Mouse (Mus musculus): ENCODE results near the gene Ints11.

The Ints11 gene

DNA sequence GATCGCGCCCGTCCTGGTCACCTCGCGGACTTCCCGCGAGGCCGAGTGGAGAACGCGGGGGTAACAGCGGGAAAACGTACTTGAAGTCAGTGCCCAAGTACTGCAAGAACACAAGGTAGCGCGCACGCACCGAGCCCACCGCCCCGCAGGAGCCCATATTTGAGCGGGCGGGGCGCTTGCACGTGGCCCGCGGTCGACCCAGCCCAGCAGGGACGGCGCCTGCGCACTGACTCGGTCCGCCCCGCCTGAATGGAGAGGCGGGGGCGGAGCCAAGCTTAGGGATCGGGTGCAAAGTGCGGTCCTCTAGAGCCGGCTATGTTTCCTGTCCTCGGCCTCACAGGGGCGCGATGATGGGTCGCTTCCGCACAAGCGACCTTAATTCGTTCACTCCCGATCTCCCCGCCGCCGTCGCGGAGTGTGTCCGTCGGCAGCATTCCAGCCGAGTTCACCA is 22.2 kb downstream of the Ints11 start, which contains the start of the genes Pusl1 and Acap3:
Gene Pusl1 (minus strand): TSS at position 231 of the 451 bp plus-strand sequence.
Gene Acap3 (plus strand): TSS at position 272 of the 451 bp plus-strand sequence.
- peak; percentile 89 for DNase-seq (ENCODE audit: extremely low read depth, insufficient read length, low spot score)

DNA sequence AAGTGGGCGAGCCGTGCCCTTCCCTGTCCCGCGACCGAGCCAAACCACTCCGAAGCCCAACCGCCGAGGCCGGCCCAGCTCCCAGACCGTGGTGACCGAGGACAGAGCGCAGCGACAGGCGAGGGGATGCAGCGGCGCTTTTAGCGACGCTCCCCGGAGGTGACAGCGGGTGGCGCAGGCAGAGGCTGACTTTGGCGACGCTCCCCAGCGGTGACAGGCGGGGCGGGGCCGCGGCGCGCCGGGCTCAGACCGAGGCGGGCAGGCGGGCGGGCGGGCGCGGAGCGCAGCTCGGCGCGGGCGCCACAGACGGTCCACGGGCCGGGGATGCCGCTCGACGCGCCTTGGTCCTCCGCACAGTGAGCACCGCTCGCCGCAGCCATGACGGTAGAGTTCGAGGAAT is 22.7 kb downstream of the Ints11 start:
- DNase-seq (ENCODE audit: extremely low read depth, insufficient read length, low spot score) = peak; percentile 80

DNA sequence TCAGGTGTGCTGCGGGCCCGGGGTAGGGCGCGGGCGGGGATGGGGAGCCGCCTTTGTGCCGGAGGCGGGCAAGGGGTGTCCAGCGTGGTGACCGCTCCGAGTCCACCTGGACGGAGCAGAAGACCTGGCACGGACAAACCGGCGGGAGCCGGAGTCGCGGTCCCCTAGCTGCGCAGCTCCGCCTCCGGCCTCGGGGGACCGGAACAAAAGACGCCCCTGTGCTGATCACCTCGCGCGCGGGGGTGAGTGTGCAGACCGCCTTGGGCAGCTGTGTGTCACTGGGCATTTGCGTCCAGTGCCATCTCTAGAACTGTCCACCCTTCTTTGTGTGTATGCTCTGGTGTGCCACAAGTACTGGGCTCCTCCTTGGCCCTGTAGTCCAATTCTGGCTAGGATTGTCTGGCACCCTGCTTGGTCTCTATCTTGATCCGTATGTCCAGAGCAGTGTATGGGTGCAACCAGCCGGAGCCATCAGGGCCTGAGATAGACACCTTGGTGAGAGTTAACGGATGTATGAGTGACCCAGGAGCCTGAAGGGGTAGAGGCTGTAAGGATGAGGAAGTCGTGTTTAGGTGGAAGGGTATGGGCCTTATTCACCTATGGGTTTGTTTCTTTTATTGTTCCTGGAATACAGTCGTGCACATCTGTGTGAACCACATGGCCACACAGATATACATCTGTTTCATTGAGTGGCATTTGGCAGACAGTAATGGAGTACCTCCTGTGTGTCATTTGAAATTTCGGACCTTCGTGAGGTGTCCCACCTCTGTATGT is 23.3 kb downstream of the Ints11 start:
- DNase-seq (ENCODE audit: extremely low read depth, insufficient read length, low spot score) = peak; percentile 61

DNA sequence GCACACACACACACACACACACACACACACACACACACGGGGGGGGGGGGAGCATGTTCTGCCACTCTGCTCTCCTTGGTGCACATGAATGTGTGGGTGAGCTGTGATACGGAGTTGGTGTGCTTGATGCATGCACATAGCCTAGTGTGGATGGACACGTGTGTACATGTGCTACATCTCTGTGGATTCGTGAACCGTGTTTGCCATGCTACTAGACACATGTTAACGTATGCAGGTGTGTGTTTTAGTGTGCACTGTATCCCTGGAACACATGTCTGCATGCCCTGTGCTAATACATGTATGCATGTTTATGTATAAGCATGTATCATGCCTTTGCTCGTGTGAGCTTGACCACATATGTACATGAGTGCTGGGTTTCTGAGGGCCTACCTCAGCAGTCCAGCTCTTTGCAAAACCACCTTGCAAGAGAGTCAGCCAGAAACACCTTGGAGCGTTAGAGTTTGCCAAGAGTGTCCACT is 23.9 kb downstream of the Ints11 start:
- no peak for DNase-seq (ENCODE audit: extremely low read depth, insufficient read length, low spot score)

DNA sequence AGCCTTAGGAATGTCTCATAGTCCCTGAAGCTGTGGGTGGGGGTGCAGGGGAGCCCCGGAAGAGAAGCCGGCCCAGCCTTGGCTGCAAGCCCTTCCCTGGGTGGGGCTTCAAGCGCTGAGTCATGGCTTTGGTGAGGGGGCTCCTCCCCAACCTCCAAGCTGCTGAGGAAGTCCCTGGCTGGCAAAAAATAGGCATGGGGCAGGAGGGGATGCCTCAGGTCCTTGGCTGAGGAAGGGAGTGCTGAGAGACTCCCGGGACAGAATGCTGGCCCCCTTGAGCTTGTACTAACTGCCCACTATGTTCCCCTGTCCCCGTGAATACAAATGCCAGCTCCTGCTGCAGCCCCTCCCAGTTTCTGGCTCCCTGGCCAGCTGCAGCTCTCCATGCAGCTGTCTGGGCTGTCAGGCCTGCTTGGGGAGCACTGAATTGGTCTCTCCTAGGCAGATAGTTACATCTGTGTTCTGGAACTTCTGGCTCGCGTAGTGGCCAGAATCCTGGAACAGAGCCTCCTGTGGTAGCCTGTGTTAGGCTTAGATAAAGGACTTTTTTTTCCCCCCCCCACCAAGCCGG is 25.1 kb downstream of the Ints11 start:
- DNase-seq (ENCODE audit: extremely low read depth, insufficient read length, low spot score) = peak; percentile 81

DNA sequence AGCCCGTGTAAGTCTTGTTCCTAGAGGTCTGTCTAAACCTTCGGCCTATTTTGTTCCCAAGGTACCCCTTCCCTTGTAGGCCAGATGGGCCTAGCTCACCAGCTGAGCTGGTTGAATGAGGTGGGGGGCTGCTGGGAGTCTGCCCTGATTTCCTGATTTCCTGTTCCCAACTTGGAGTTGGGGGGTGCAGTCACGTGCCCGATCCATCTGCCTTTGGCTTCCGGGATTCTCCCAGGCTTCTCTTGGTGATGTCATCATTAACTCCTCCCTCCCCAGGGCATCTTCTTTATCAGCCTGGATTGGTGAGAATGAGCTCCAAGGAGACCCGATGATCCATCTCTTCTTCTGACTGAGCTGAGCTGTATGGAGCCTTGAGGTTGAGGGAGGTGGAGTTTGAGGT is 25.9 kb downstream of the Ints11 start:
- no peak for DNase-seq (ENCODE audit: extremely low read depth, insufficient read length, low spot score)

DNA sequence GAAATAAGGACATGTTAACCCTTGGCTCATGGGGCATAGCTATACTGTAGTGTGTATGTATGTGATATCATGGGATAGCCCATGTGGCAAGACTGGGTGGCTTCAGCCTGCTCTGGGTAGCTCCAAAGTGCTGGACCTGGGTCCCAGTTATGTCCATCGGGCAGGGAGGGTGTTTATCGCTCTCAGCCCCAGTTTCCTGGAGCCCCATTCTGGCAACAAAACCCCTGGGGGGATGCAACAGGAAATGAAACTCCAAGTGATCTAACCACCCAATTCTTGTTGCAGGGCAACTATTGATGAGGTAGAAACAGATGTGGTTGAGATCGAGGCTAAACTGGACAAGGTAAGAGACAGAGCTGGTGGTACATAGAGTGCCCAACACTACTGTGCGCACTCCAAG is 26.5 kb downstream of the Ints11 start:
- DNase-seq (ENCODE audit: extremely low read depth, insufficient read length, low spot score) = no peak

DNA sequence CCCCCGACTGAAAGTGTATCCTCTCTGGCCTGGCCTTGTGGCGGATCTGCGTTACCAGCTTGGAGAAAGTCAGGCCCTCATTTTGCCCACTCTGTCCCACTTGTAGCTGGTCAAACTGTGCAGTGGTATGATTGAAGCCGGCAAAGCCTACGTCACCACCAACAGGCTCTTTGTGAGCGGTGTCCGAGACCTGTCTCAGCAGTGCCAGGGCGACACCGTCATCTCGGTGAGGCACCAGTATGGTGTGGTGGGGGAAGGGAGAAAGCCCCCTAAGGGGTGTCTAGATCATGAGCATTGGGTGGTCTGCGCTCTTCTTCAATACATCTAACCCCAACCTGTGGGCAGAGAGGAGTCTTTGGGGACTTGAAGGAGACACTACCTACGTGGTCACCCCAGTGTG is 27.1 kb downstream of the Ints11 start:
- no peak for DNase-seq (ENCODE audit: extremely low read depth, insufficient read length, low spot score)

DNA sequence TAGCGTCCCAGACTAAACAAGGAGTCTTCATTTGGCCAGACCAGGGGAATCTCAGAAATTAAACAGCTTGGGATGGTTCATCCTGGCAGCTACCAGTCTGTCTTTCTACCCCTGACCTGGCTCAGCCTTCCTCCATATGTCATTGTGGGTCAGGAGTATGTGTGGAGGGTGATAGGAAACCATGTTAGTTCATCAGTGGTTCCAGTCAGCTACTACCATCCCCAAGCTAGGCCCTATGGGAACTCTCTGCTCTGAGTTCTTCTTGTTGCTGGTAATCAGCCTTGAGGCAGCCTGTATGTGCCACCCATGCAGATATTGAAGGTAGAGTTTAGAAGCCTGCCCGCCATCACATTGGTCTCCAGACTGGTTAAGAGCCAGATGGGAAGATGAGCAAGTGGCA is 29.0 kb downstream of the Ints11 start:
- DNase-seq (ENCODE audit: extremely low read depth, insufficient read length, low spot score) = no peak

DNA sequence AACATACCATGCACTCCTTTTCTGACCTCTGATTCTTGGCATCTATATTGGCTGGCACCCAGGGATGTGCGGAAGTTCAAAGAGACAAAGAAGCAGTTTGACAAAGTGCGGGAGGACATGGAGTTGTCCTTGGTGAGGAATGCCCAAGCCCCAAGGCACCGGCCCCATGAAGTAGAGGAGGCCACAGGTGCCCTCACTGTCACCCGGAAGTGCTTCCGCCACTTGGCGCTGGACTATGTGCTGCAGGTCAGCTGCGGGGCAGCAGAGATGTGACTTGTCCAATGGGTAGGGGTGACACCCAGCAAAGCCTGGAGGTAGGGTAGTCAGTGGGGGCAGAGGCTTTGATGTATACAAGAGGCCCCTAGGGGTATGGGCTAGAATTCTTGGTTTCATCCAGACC is 30.0 kb downstream of the Ints11 start:
- no peak for DNase-seq (ENCODE audit: extremely low read depth, insufficient read length, low spot score)

DNA sequence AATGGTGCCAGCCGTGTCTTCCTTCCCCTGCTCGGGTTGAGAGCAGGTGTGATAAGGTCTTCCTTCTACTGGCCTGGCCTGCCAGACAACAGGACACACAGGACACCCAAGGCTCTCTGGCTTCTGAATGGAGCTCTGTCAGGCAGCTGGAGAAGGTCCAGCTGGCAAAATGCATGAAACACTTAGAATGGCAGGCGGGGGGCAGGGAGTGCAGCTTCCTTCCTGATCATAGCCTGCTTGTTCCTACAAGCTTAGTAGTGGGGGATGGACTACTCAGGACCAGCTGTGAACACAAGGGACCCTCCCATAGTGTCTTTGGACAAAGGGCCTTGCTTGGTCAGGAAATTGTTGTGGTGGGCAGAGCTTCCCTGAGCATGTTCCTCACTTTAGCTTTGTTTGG is 31.9 kb downstream of the Ints11 start:
- DNase-seq (ENCODE audit: extremely low read depth, insufficient read length, low spot score) = no peak

DNA sequence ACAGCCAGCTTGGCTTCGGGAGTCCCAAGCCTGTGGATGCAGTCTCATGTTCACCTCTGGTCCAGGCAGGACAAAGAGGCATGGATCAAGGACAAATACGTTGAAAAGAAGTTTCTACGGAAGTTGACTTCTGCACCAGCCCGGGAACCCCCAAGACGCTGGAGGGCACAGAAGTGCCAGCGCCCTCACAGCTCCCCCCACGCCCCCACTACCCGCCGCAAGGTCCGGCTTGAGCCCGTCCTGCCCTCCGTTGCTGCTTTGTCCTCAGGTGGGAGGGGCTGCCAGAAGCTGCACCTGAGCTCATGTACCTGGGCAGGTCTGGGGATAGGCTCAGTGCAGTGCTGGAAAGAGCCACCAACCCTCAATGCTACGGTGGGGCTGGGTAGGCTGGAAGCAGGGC is 33.9 kb downstream of the Ints11 start:
- DNase-seq (ENCODE audit: extremely low read depth, insufficient read length, low spot score) = no peak

DNA sequence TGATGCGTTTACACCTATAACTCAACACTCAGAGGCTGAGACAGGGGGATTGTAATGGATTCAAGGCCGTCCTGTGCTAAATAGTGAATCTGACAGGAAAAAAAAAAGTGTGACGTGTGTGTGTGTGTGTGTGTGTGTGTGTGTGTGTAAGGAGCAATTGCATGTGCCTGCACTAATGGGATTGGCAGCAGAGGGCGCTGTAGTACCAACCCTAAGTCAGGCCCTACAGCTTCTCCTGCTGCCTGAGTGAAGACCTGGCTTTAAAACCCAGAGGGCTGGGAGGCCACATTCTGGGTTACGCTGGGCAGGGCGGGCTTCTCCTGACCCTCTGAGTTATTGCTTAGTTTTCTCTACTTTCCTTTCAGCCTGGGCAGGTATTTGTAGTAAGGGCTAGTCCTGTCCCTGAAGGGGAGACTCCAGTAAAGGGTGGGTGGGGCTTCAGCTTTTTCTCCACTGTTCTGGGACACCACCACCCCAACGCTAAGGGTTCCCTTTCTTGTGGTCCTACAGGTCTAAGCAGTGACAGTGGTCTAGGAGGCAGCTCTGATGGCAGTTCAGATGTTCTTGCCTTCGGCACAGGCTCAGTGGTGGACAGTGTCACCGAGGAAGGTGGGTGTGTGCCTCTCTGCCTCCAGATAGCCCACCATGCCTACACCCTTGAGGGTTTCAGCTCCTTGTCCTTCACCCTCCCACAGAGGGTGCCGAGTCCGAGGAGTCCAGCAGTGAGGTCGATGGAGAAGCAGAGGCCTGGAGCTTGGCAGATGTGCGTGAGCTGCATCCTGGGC is 35.2 kb downstream of the Ints11 start:
- no peak for DNase-seq (ENCODE audit: extremely low read depth, insufficient read length, low spot score)

DNA sequence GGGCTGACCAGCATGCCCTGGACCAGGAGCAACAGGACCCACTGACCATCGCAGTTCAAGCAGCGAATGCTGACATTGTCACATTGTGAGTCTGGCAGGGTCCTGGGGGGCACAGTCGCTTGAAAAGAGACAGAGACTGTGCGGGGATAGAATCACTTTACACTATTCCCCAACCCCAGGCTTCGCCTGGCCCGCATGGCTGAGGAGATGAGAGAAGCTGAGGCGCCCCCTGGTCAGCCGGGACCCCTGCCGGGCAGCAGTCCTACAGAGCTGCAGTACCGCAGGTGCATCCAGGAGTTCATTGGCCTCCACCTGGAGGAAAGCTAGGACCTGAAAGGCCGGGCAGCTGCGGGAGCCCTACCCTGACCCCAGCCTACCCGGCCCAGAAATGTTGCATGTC is 36.3 kb downstream of the Ints11 start:
- DNase-seq (ENCODE audit: extremely low read depth, insufficient read length, low spot score) = no peak

DNA sequence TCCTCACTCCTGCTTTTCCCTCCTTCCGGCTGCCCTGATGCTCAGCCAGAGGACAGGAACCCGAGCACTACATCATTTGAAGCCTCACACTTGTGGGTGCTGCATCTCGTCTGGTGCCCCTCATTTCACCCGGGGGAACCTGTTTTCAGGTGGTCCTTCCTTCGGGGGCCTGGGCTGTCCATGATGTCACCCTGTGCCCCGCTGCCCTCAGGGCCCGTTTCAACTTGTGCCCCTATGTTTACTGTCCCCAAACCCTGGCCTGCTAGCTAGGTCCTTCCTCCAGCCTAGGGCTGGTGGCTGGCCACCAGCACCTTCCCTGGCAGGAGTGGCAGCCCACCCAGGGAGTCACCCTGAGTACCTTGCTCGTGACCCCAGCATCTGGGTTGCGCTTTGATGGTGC is 36.8 kb downstream of the Ints11 start:
- no peak for DNase-seq (ENCODE audit: extremely low read depth, insufficient read length, low spot score)

DNA sequence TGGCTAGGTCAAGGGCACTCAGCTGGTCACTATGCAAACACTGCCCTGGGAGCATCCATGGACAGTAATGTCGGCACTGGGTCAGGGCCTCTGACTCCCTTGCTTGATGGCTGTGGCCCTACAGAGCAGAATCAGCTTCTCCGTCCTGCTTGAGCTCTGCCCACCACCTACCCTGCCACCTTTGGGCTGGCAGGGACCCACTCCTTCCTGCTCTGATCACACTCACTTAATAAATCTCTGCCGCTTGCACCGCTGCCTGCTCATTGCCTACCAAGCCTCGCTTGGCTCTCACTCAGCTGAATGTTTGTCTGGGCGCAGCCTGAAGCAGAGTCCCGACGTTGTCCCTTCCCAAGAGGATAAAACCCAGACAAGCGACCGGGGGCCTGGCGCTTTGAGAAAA is 37.7 kb downstream of the Ints11 start:
- DNase-seq (ENCODE audit: extremely low read depth, insufficient read length, low spot score) = no peak

DNA sequence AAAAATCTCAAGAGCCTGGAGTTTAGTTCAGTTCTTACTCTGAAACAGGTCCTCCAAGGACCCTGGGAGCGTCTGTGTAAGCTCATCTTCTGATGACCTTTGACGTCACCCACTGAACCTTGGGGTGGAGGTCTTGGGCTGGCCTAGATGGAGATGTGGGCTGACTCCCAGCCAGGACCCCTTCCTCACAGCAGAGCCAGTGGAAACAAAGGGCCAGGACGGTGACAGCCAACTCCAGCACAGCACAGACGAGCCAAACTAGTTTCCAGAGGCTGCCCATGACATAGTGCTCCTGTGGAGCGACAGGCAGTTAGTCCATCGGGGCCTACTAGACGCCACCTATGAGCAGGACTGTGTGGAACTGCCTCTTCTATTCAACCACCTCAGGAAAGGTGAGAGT is 38.9 kb downstream of the Ints11 start:
- DNase-seq (ENCODE audit: extremely low read depth, insufficient read length, low spot score) = no peak

DNA sequence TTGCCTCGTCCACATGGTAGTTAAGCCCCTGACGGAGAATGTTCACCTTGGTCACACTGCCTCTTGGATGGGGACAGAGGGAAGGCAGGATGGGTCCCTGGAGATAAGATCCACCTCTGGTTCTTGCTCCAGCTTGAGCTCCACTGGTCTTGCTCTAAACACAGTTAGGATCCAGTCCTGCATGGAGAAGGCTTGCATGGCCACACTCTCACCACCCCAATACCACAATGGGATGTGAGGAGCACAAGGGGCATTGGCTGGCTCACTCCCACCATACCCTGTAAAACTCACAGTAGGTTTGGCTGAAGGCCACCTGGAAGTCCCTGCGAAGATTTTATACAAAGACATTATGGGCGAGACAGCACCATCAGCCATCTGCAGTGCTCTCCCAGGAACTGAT is 39.4 kb downstream of the Ints11 start:
- no peak for DNase-seq (ENCODE audit: extremely low read depth, insufficient read length, low spot score)

DNA sequence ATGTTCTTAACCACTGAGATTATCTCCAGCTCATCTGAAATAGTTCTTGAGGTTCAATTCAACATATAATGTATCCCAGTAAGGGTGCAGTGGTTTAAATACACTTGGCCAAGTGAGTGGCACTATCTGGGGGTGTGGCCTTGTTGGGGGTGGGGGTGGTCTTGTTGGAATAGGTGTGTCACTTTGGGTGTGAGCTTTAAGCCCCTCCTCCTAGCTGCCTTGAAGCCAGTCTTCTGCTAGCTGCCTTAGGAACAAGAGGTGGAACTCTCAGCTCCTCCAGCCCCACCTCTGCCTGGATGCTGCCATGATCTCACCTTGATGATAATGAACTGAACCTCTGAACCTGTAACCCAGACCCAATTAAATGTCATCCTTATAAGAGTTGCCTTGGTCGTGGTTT is 62.7 kb downstream of the Ints11 start:
- no peak for DNase-seq (ENCODE audit: extremely low read depth, insufficient read length, low spot score)
